Mouse (Mus musculus): ENCODE results near the gene Magea3. TPM values are rescaled to one million over a fixed set of nuclear protein-coding genes. Genes with fewer than 3 reads are reported as not detected.

The Magea3 gene
- polyA plus RNA-seq (2012; rRNA removed), result not detected in 2 replicates

DNA sequence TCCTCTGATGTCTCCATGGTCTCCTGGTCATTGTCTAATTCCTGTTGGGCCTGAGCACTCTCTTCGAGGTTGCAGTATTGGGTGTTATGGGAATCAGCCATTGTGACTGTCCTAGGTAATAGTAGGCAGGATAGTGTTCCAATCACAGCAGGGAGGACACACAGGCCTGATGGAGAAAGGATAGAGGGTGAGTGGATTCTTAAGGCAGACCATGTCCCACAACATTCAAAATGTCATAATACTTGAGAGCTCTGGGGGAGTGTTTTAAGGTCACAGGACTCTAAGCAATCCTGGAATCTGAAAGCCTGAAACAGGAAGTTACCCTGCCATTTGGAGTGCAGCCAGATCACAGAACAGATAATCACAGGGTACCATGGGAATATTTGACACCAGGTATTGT lies at the start of gene Magea3:
Gene Magea3, minus strand, starts transcription at position 101 of the 400 bp plus-strand sequence.

DNA sequence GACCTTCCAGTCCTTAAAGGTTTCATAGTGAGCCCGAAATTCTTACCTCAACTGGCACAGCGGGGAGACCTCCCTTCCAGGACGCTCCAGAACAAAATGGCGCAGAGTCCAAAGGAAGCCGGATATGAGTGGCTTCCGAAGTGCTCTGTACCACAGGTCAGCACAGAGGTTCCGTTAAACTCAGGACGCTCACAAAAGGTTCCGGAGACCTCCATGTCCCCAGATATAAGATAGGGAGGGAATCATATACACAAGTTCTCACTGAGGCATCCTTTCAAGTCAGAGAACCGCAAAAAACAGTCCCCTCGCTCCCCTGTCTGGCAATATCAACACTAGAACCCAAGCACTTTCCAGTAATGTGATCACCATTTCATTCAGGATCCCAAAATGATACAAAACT lies 46.4 kb upstream of the Magea3 start, which contains the start of gene Magea8:
Gene Magea8, minus strand, starts transcription at position 101 of the 400 bp plus-strand sequence.

DNA sequence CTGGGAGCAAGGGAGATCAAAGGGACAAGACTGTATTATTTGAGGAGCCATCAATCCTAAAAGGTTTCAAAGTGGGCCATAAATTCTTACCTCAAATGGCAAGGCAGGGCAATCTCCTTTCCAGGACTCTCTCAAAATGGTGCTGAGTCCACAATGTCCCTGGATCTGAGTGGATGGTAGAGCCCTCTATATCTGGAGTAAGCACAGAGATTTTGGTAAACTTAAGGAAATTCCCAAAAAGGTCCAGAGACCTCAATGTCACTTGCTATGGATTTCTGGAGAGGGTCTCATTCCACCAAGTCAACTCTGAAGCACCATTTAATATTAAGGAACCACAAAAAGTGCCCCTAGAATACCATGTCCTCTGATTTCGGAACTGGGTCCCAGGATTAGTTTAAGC lies 13.4 kb downstream of the Magea3 start, which contains the start of gene Magea6:
Gene Magea6, minus strand, starts transcription at position 101 of the 400 bp plus-strand sequence.

Other genes starting within 250 kb of the Magea3 start
- not detected in 2 replicates for gene Cldn34b1, start 59.2 kb downstream of the Magea3 start, polyA plus RNA-seq (2012; rRNA removed)
- not detected in 2 replicates for gene Magea6, start 13.5 kb downstream of the Magea3 start, polyA plus RNA-seq (2012; rRNA removed)
- gene Magea8, start 46.3 kb upstream of the Magea3 start, polyA plus RNA-seq (2012; rRNA removed), result not detected in 2 replicates
- gene Magea5, start 113.6 kb upstream of the Magea3 start, polyA plus RNA-seq (2012; rRNA removed), result not detected in 2 replicates
- gene Magea1, start 140.3 kb upstream of the Magea3 start, polyA plus RNA-seq (2012; rRNA removed), result not detected in 2 replicates
- gene Magea2, start 144.2 kb upstream of the Magea3 start, polyA plus RNA-seq (2012; rRNA removed), result not detected in 2 replicates
- not detected in 2 replicates for gene Cldn34b2, start 178.9 kb upstream of the Magea3 start, polyA plus RNA-seq (2012; rRNA removed)